Mouse (Mus musculus) thymus, adult 2 months (tissue): ENCODE data around the gene Tmco1.
A peak's percentile ranks its signal among the peaks of the same experiment; 100 is the strongest.

Experiments used
- CTCF ChIP-seq: fragments of 200-500 bp; IDR thresholded peaks from 2 replicates; pipeline ENCODE4 v1.5.1; 2012; ENCODE audit warnings: mild to moderate bottlenecking, control low read depth, low read length, moderate library complexity, borderline replicate concordance; ENCODE audit not compliant: control insufficient read depth, poor library complexity, insufficient read depth; ENCODE audit errors: extremely low read depth
- POLR2A ChIP-seq: fragments of 200-500 bp; IDR thresholded peaks from 2 replicates; pipeline ENCODE4 v1.6.1; 2012; ENCODE audit warnings: mild to moderate bottlenecking, low read length, control low read depth, moderate library complexity; ENCODE audit not compliant: control insufficient read depth, poor library complexity, insufficient read depth; ENCODE audit errors: extremely low read depth

GRCm38 (mm10) chr1:167283441-167284257 is 24.5 kb upstream of the Tmco1 start:
- TF ChIP-seq POLR2A (peak; percentile 39), CTCF (no peak)
